Mouse (Mus musculus) cerebellum, adult 2 months (tissue): Measurements from ENCODE around the gene Vmn2r-ps130. TPM values are rescaled to one million over a fixed set of nuclear protein-coding genes. Genes with fewer than 3 reads are reported as not detected.
"Not testable (repeated sequence)": the region's sequence is repeated elsewhere in the genome, so short reads cannot be mapped to it uniquely, and the experiment has no call there.

ENCODE experiments used
- DNase-seq, 2 experiments: peaks; one replicate each; pipeline ENCODE4 v3.0.0; 2021
- H3K27ac ChIP-seq: fragments of 200-500 bp; 2 replicates; pipeline ENCODE4 v1.5.1; 2012; ENCODE audit warnings: low read length, control low read depth, inconsistent platforms; ENCODE audit not compliant: insufficient read depth
- H3K27me3 ChIP-seq: fragments of 200-500 bp; 2 replicates; pipeline ENCODE4 v1.6.1; 2012; ENCODE audit warnings: inconsistent platforms, mild to moderate bottlenecking, low read length, moderate library complexity; ENCODE audit not compliant: control insufficient read depth, insufficient read depth
- H3K4me1 ChIP-seq: fragments of 200-500 bp; 2 replicates; pipeline ENCODE4 v1.6.1; 2011; ENCODE audit warnings: low read length; ENCODE audit not compliant: control insufficient read depth, insufficient read depth
- H3K4me3 ChIP-seq: fragments of 200-500 bp; replicated peaks from 2 replicates; pipeline ENCODE3; 2011; ENCODE audit warnings: mild to moderate bottlenecking, low read depth, low read length, control low read depth; ENCODE audit not compliant: insufficient read depth
- WGBS: fragments of 180-500 bp; shearing (Covaris S2); methylation state at CpG from one replicate; pipeline ENCODE4 v1.1.7; 2018; 5-methylcytosine and 5-hydroxymethylcytosine counted together
- polyA plus RNA-seq: library from polyadenylated mRNA; depleted of rRNA; stranded (reverse); fragments of >200 nt; gene quantifications from 2 replicates; pipeline ENCODE4 v1.2.3, GENCODE M21; 2012; rRNA removed

Gene Vmn2r-ps130
- not detected in 2 replicates for polyA plus RNA-seq

- not testable (repeated sequence) for H3K4me1 ChIP-seq, H3K4me3 ChIP-seq, H3K27ac ChIP-seq, DNase-seq, H3K27me3 ChIP-seq
- 71% methylated on average over 1 of the region's 1 CpGs for WGBS
These were observed at the start of gene Vmn2r-ps130 for GRCm38 (mm10) chr17:23060866-23061265. Gene Vmn2r-ps130 (plus strand): TSS chr17:23061166.

Other genes starting within 250 kb of the Vmn2r-ps130 start
- gene Zfp945, start 194.0 kb upstream of the Vmn2r-ps130 start, polyA plus RNA-seq = 3.7 and 3.8 TPM in 2 replicates
- not detected in 2 replicates for gene Vmn2r113, start 118.2 kb upstream of the Vmn2r-ps130 start, polyA plus RNA-seq
- gene Zfp40, start 132.1 kb downstream of the Vmn2r-ps130 start, polyA plus RNA-seq = 8.6 and 9.1 TPM in 2 replicates